Mouse (Mus musculus) right cerebral cortex, postnatal 10 days (tissue): ENCODE data around the gene Gm17027.
"Not testable (repeated sequence)": the region's sequence is repeated elsewhere in the genome, so short reads cannot be mapped to it uniquely, and the experiment has no call there.

ENCODE experiments used
- DNase-seq, 2 experiments: peaks; one replicate each; pipeline ENCODE4 v3.0.0; 2021; ENCODE audit warnings: low spot score in 2 of 2

Gene Gm17027

GRCm38 (mm10) chr14:42162522-42162921 lies at the start of gene Gm17027:
Gm17027 (minus strand) TSS chr14:42162622.
- DNase-seq: not testable (repeated sequence)

GRCm38 (mm10) chr14:42190691-42191090 lies 28.3 kb upstream of the Gm17027 start, which contains the start of gene Gm3573:
Gm3573 (minus strand) TSS chr14:42190791.
- not testable (repeated sequence) for DNase-seq

DNA sequence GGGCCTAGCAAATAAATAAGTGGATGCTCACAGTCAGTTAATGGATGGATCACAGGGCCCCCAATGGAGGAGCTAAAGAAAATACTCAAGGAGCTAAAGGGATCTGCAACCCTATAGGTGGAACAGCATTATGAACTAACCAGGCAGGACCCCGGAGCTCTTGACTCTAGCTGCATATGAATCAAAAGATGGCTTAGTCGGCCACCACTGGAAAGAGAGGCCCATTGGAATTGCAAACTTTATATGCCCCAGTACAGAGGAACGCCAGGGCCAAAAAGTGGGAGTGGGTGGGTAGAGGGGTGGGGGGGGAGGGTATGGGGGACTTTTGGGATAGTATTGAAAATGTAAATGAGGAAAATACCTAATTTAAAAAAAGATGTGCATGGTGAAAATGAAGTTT lies 21.5 kb upstream of the Gm17027 start:
- not testable (repeated sequence) for DNase-seq

DNA sequence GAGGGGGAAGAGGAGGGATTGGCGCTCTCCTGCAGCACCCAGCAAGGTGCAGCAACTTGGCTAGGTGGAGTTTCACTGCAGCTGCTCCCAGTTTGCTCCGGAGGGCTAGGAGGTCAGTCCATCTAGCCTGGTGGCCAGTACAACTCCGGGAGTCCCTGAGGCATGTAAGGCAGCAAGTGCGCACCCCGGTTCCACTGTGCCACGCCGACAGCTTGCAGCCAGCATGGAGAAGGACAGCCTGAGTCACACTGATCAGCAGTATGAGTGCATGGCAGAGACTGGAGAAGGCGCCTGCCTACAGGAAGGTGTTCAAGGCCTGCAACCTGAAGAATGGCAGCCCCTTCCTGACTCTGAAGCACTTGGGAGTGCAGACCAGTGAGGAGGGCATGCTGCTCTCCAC lies 27.9 kb downstream of the Gm17027 start:
- peak; percentile 15 to 18 for DNase-seq

DNA sequence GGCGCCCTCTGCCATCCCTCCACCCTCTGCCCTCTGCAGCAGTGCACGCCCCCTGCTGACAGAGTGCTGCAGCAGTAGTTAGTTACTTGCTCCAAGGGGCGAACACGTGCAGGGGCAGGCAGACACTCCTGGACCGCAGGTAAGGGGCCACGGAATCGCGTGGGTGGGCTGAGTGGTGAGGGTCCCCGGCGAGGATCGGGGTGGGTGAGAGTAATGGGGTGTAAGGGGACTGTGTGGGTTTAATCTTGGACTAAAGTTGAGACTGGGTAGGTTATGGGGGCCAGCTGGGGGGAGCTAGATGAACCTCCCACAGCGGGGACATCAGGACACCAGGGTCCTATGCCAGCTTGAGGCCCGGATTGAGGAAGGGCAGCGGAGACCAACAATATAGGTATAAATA lies 28.6 kb downstream of the Gm17027 start:
- DNase-seq: peak in 1 of 2 experiments; percentile 16

DNA sequence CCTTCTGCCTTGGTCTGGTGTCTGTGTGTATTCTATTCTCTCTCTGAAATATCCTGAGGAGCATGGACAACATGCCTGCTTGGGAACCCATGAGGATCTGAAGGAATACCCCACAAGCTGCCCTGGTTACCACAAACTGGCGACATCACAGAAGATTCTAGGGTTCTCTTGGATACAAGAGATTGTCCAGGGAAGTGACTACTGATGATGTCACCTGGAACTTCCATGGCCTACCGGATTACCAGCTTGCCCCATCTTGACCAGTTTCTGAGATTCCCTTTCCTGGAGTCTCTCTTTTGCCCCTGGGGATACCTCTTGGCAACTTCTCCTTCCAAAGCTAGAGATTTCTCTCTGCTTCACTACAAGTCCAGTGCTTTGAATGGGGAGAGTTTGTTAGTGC lies 45.2 kb downstream of the Gm17027 start, which contains the start of gene Gm7951:
Gene Gm7951 (minus strand): TSS at position 101 of the 400 bp plus-strand sequence.
- DNase-seq: not testable (repeated sequence)
